Mouse (Mus musculus) brain, embryonic 14.5 days (tissue): ENCODE data around the gene Pcdh15. TPM values are rescaled to one million over a fixed set of nuclear protein-coding genes. Genes with fewer than 3 reads are reported as not detected.

Experiments used
- DNase-seq: peaks from one replicate; pipeline ENCODE4 v3.0.0-alpha.2; 2011; ENCODE audit warnings: low read depth
- CTCF ChIP-seq: fragments of 200-500 bp; IDR thresholded peaks from 2 replicates; pipeline ENCODE4 v1.5.1; 2012; ENCODE audit warnings: inconsistent platforms, mild to moderate bottlenecking, moderate library complexity, borderline replicate concordance; ENCODE audit not compliant: insufficient read depth, insufficient read length; ENCODE audit errors: extremely low read depth
- POLR2A ChIP-seq: fragments of 200-500 bp; IDR thresholded peaks from 2 replicates; pipeline ENCODE4 v1.6.1; 2012; ENCODE audit warnings: mild to moderate bottlenecking, inconsistent platforms, borderline replicate concordance; ENCODE audit not compliant: poor library complexity, insufficient read depth, insufficient read length, severe bottlenecking; ENCODE audit errors: extremely low read depth
- polyA plus RNA-seq: library from polyadenylated mRNA; depleted of rRNA; stranded (reverse); fragments of >200 nt; gene quantifications from 2 replicates; pipeline ENCODE4 v1.2.3, GENCODE M21; 2012

Gene Pcdh15
- polyA plus RNA-seq, 1 experiment, result 10.1 TPM

DNA sequence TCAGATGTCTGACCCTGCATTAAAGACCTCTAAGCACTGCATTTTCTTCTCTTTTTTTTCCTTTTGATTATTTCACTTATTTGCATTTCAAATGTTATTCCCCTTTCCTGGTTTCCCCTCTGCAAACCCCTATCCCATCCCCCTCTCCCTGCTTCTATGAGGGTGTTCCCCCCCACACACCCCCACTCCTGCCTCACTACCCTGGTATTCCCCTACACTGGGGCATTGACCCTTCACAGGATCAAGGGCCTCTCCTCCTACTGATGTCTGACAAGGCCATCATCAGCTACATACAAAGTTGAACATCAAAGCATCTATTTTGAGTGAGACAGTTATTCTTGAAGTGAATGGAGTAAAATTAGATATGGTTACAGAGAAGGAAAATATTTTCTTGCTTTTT, 48.4 kb downstream of the Pcdh15 start:
- DNase-seq, result peak; percentile 40
- TF ChIP-seq POLR2A (no peak), CTCF (no peak)

DNA sequence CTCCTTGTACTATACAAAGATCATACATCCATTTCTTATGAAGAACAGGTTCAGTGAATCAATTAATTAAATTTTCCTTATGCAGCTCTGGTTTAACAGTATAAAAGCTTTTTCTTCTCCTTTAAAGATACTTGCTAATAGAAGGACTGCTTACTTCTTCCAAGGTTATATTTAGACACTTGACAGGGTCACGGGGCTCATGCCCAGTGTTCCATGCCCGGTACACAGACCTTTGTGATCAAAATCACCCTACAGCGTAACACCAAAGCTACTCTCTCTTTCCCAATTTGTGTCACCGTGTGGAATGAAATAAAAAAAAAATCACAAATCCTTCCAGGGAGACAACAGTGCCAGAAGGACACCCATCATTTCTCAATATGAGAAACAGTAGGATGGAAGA, 48.8 kb downstream of the Pcdh15 start:
- no peak for DNase-seq

DNA sequence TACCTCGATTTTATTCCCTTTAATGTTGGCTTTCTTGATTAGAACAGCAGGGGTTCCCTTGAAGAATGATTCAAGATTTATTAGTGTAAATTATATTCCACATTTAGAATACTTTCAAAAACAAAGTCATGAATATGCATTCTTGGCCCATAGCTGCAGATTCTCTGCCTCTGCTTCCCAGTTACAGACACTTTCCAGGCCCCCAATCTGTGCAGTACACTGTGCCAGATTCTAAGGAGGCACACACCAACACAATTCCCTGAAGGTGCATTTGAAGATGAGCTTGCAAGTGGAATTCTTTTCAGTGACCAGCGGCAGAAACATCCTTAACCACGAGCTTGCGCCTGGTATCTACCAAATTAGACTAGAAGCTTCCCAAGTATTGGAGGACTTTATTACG, 55.4 kb downstream of the Pcdh15 start:
- TF ChIP-seq CTCF (no peak), POLR2A (no peak)
- peak; percentile 39 for DNase-seq

More for the DNA sequence above, 48.8 kb downstream of the Pcdh15 start:
- no peak for TF ChIP-seq POLR2A
- no peak for TF ChIP-seq CTCF

DNA sequence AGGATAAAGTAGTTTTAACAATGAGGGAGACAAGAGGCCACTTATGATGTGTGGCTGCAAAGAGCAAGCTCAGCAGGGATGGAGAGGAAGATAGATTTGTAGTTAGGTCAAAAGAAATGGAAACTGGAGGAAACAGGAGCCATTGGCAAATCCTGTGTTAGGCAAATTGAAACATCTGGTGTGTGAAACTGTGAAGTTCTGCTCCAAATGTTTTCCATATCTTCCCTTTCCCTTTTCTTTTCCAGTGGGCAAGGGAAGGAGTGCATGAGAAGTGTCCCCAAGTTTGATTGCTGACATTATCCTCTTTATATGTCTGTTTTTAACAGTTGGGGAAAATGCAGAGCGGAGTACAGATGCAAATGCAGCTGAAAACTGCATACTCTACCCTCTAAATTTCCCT, 62.6 kb downstream of the Pcdh15 start:
- no peak for TF ChIP-seq POLR2A
- TF ChIP-seq CTCF, result no peak
- DNase-seq, result no peak

DNA sequence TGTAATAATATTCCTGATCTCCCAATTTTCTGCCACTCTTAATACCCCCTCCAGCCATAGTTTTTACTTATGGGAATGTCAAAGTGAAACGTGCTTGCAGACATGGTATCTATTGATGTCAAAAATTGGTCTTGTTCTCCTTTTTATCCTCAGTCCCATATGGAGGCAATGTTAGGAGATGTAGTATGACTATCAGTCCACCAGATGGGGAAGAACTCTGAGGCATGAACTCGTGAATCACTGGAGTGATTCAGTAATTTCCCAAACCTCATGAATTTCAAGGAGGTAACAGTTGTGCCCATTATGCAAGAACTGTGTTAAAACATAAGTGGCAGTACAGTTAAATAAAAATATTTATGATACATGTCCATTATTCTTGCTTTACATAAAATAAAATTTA, 116.9 kb downstream of the Pcdh15 start:
- DNase-seq, result peak; percentile 7
- TF ChIP-seq POLR2A (no peak), CTCF (no peak)

DNA sequence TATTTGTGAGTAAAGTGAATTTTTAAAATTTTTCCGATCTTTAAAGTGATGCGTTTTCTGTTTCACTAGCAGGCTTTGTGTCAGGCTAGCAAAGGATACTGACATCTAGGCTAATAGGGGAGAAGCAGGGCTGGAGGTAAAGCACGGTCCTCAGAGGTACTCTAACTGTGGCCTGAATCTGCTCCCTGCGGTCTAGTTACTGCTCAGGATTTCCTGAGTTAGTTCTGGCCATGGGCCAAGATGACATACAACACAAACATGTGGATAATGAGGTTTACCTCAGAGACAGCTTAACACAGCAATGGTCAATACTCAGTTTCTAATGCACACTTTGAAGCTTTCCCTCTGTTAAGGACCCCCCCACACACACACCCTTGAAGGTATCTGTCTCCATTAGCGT, 143.2 kb downstream of the Pcdh15 start:
- TF ChIP-seq POLR2A (no peak), CTCF (no peak)
- peak; percentile 39 for DNase-seq

DNA sequence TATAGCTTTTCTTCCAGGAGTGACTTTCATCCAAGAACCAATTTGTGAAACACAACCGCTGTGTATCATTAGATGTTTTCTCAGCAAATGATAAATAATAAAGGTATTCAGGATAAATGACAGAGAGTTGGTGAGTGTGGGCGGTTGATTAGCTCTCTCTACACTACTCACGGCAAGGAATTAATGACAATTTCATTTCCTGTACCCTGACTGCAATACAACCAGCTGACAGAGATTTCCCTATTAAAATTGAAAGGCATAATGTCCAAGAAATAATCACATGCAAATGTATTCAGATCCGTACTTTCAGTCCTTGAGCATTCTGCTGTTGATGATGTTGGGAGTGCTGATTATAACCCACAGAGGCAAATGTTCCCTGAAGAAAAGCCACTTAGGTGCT, 181.3 kb downstream of the Pcdh15 start:
- DNase-seq, result peak; percentile 58
- TF ChIP-seq CTCF (no peak), POLR2A (no peak)

DNA sequence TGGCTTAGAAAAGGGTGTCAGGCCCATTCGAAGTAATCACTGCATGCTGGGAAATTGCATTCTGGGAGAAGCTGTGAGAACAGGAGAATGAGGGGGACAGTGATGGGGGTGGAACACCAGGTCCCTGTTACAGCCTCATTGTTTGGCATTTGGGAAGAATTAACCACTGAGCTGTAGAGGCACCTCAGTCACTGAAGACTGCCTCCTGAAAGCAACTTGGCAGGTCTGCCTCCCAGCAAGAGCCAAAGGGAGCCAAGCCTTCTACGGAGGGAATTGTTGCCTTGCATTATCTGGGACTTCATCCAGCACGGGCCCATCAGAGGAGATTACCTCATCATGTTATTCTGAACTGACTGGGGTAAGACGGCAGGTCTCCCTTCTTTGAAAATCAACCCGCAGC, 197.3 kb downstream of the Pcdh15 start:
- TF ChIP-seq CTCF, result no peak
- TF ChIP-seq POLR2A, result no peak
- DNase-seq, result peak; percentile 94

DNA sequence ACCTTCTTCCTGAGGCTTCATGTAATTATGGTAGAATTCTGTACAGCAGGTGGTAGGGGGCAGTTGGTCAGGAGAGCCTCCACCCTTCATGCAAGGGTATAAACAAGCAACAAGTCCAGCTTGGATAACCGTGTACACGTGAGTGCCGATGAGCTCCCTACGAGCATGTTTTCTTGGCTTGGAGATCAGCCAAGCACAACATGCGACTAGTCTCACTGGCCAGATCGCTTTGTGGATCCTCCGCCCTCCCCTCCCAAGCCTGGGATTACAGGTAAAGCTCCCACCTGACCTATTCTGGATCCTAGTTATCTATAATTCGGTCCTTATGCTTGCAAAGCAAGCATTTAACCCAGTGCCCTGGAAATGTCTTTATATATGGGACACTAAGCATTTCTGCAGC, 202.8 kb downstream of the Pcdh15 start:
- TF ChIP-seq POLR2A (no peak), CTCF (no peak)
- no peak for DNase-seq

DNA sequence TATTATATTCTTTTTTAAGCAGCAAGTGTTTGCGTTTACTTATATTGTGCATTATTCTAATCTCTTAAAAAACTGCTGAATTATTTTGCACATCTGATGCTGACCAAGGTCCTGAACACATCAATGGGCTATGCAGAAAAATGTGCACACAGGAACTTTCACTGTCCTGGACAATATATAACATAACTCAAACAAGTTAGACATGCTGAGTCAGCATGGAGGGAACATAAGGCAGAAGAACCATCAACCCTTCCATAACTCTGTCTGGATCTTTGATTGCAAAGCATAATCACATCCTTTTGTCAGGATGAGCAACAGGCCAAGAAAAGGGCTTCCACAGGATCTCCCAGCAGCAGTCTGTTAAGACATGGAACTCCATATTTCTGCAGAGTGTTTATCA, 207.5 kb downstream of the Pcdh15 start:
- no peak for DNase-seq
- TF ChIP-seq POLR2A (no peak), CTCF (no peak)

DNA sequence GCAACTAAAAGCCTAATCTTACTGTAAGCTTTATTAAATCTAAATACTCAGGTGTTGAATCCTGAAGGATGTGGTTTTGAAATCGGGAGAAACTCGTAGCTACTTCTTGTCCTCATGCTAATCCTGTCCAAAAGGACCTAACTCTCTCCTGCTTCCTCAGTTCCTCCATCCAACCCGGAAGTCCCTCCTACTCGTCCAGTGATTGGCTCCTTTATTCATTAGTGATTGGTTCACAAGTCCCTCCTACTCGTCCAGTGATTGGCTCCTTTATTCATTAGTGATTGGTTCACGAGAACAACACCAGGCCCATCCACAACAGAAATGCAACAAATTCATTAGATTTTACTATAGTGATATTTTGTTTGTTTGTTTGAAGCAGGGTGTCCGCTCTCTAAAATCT, 227.7 kb downstream of the Pcdh15 start:
- no peak for TF ChIP-seq POLR2A
- no peak for TF ChIP-seq CTCF
- DNase-seq, result no peak

DNA sequence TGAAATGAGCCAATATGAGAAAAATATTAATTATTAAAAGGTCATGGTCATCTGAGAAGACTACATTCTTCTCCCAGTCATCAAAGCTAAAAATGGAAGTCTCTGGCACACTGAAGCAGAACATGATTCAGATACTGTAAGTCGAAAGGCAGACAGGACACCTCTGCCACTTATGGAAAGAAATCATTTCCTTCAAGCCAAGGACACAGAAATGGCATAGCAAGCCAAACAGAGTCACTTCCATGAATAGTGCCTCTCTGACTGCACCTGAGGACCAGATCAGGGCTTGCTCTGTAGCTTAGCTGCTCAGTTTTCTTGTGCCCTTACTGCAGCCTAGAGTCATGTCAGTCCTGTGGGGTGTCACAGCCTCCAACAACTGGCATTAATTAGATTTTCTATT, 234.3 kb downstream of the Pcdh15 start:
- no peak for DNase-seq
- no peak for TF ChIP-seq CTCF
- TF ChIP-seq POLR2A, result no peak

DNA sequence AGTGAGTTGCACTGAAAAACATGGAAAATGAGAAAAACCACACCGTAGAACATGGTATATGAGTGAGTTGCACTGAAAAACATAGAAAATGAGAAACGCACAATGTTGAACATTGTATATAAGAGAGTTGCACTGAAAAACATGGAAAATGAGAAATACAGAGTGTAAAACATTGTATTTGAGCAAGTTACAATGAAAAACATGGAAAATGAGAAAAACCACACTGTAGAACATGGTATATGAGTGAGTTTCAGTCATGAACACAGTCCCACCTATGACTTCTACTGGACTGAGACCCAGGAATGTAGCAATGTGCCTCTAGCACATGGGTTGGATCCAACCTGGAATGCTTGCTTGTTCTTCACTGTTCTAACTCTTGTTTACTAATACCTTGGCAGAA, 279.9 kb downstream of the Pcdh15 start:
- TF ChIP-seq CTCF, result no peak
- no peak for TF ChIP-seq POLR2A
- no peak for DNase-seq
